Mouse (Mus musculus) layer of hippocampus, postnatal 14 days (tissue): ENCODE data around the gene Ror1. TPM values are rescaled to one million over a fixed set of nuclear protein-coding genes. Genes with fewer than 3 reads are reported as not detected.

Source experiments
- DNase-seq, 2 experiments: peaks; one replicate each; pipeline ENCODE4 v3.0.0; 2021 to 2022; ENCODE audit warnings: low spot score in 2 of 2, mixed read lengths in 1 of 2
- long read RNA-seq, 2 experiments: library from polyadenylated mRNA; stranded (forward); transcript quantifications; one replicate each; pipeline ENCODE4 v2.0.0; 2021
- total RNA-seq, 2 experiments: library from RNA; stranded (reverse); gene quantifications; 2 replicates each; pipeline ENCODE4 v1.2.3; 2021

The Ror1 gene
- 1 to 10 TPM; 2.6 to 2.9 TPM for total RNA-seq
- long read RNA-seq, experiment 1, partial matches to known transcripts, result 1 of 1 reads
- long read RNA-seq, experiment 1, other reads (novel, unspliced or antisense), result 0 of 1 reads
- long read RNA-seq, experiment 2, partial matches to known transcripts, result 2 of 2 reads
- long read RNA-seq, experiment 2, other reads (novel, unspliced or antisense), result 0 of 2 reads

DNA sequence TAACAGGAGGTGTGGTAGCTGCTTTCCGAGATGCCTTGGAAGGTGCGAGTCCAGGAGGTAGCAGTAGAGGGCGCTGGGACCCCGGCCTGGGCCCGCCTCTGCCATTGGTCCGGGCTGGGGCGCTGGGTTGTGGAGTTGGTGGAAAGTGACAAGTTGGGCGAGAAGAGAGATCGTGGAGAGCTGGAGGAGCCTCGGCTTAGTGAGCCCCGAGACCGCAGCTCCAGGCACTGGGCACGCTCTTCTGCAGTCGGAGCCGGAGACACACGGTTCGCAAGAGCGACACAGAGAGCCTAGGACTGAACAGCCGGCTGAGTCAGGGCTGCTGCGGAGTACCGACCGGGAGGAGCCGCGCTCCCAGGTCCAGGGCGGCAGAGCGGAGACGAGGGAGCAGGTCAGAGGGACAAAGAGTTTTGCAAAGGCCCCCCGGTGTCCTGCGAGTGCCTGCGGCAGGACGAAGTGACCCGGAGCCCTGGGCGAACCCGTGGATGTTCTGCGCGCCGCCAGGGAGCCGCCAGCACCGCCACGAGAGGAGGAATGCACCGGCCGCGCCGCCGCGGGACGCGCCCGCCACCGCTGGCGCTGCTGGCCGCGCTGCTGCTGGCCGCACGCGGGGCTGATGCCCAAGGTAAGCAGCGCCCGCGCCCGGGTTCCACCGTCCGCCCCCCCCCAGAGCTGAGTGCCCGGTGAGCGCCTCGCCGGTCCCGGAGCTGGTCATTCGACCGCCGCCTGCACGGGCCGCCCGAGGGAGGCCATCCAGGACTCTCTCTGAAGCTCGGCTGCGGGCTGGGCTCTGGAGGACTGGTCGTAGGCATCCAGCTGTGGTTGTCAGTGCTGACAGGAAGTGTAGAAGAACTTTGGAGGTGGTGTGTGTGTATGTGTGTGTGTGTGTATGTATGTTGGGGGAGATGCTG lies at the start of gene Ror1:
Gene Ror1, plus strand, starts transcription at position 107 of the 911 bp plus-strand sequence.
- peak; percentile 90 to 92 for DNase-seq

DNA sequence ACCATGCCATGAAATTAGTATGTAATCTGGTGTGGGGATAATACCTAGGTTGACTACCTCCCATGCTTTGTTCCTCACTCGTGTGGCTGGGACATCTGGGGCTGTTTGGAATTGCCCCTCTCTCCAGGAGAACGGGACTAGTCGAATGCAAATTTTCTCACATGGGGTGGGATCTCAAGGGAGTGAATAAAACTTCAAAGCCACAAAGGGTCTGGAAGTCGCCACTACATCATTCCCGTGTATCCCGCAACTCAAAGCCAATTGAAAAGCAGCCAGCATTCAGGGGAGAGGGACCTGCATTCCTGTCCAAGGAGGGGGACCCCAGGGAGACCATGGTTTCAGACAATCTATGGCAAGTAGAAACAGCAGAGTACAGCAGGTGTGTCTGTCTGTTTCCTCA lies 48.5 kb upstream of the Ror1 start:
- DNase-seq, result no peak

DNA sequence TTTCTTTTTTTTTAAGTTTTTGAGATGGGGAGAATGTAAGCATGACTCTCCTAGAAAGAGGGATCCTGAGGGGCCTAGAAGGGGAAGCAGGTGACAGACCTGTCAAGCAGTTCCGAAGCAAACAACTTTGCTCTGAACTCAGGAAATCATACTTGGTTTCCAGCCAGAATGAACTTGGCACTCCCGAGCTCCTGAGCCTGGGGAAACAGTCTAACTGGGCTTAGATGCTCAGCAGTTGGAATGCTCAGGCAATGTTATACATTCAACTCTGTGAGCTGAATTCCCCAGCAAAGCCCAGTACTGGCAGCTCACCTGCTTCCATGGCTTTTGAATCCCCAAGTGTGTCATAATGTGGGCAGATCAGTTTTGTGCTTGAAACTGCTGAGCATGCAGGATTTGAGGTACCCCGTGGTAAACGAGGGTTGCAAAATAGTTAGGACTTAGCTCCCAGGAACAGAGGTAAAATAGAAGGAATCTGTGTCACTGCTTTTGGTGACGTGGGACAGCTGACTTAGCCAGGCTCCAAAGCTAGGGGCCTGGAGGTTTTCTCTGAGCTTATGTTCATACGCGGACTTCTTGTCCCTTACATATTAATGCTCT lies 47.1 kb upstream of the Ror1 start:
- no peak for DNase-seq

DNA sequence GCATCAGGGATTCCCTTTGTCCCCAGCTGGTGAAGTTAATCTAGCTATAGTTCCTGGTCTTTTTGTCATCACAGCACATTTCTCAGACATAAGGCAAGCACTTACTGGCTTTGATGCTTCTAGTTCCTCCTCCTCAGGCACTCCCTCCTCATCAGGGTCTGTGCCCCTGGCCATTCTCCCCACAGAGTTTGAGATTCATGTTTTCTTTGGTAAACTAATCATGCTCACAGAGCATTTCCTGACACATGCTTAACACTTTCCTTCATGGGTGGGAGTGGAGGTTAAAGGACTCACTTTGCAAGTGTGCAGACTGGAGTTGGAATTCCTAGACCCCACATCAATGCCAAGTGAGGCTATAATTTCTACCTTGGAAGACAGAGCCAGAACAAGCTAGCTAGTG lies 43.8 kb upstream of the Ror1 start:
- no peak for DNase-seq

DNA sequence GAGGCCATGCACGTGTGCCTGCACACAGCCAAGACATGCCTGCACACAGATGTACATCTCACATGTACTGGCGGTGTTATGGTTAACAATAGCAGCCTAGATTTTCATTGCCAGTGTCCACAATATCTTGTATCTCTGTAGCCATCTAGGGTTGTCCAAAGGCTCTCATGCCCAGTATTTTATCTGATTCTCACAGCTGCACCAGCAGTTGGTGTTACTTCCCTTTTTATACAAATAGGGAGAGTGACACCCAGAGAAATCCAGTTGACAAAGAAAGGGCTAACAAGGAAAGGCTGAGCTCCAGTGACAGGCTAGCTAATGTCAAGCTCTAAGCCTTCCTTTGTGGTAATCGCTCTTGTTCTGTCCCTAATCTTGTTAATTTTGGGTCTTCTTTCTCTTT lies 43.3 kb upstream of the Ror1 start:
- DNase-seq, result no peak

DNA sequence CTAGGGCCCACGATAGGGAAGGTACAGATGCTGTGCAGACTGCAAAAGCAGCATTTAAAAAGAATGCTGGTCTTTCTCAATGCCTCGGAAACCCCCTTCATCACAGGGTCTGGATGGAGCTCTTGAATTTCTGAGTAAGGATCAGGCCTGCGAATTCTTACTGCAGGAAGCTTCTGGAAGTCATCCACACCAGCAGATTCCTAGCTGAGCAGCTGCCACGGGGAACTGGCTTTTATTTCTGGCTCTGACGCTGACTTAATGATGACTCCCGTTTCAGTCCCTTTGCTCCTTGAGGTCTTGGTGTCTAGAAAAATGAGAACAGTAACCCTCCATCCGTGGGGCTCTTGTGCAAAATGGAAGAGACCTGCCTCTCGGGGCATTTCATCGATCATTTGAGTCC lies 39.5 kb upstream of the Ror1 start:
- no peak for DNase-seq

DNA sequence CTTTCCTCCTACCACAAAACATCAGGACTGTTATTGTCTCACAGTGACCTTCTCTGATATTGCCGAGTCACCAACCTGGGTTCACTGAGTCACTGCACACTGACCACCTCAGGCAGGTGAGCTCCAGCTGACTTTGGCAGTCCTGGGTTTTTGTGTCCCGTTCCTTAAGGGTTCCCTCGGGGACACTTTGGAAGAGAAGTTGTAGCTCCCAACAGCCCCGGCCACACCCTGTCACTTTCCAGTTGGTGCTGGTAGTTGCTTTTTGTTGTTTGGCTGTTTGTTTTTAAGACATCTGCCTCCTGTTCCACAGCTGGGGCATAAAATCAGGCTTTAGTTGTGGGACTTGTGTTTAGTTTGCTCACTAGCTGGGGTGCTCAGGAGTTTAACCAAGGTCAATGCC lies 39.1 kb upstream of the Ror1 start:
- DNase-seq, result no peak

DNA sequence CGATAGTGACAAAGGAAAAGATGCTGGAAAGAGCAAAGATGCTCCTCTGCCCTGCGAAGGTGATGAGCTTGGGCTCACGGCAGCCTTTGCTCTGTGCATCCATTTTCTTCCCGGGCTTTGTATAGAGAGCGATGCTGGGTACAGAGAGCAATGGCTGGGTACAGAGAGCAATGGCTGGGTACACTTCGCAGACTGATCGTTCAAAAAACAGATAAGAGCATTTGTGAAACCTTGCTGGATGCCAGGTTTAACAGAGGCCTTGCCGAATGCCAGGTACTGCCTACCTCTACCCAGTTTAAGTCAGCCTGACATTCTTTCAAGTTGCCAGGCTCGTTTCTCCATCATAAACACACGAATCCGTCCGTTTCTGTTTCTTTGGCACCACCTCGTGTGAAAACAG lies 38.2 kb upstream of the Ror1 start:
- DNase-seq, result no peak

DNA sequence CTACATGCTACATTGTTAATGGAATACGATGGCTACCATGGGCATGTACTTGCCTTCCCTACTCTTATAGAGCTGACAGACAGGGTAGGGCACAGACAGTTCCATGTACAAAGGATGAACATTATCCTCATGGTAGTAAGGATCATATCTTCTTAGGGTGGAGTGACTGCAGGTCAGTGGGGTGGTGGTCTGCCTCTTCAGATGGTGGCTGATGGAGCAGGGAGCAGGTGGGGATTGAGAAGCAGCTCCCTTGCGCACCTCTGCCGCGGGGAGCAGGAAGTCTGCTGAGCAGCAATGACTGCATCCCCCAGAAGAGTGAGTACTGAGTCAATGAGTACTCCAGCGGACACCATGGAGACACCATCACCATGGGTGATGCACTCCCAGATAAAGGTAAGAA lies 37.0 kb upstream of the Ror1 start:
- no peak for DNase-seq

DNA sequence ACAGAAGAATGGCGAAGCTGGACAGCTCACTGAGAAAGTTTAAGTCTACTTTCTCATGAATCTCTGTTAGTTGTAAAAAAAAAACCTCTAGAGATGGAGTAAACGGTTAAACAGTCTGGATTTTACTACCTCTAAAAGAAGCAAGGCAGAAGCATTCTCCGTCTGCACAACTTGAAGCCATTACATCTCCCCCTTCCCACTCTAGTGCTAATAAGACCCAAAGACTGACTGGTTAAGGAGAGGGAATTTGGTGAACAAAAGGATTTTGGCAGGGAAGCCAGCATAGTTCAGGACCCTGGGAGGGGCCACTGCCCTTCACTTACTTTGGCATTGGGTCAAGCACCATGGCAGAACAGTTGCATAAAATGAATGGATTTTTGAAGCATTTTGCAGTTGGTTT lies 35.8 kb upstream of the Ror1 start:
- peak in 1 of 2 experiments; percentile 15 for DNase-seq

DNA sequence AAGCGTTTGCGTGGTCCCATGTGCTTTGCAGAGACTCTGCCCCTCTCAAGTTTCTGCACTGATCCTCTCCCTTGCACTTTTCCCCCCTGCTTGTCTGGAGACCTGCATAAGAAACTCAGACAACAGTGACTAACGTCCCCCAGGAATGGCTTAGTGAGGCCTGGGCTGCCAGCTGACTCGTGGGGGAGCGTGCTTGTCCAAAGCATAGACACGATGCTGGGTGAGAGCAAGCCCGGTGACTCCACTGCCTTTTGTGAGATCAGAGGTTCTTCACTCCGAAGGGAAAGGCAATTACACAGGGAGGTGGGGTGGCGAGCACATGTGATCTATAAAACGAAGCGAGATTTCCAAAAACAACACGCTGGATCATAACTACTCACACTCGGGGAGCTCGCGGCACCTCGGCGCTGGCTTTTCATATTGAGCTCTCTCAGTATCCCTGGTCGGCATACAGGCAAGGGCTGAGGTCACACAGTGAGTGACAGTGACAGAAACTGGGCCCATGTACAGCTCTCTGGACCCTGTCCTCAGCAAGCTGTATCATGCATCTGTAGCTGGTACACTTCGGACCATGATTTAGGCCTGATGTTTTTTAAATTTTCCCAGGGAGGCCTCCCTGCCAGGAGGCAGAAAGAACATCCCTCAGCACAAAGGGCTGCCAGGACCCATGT lies 34.1 kb upstream of the Ror1 start:
- no peak for DNase-seq

DNA sequence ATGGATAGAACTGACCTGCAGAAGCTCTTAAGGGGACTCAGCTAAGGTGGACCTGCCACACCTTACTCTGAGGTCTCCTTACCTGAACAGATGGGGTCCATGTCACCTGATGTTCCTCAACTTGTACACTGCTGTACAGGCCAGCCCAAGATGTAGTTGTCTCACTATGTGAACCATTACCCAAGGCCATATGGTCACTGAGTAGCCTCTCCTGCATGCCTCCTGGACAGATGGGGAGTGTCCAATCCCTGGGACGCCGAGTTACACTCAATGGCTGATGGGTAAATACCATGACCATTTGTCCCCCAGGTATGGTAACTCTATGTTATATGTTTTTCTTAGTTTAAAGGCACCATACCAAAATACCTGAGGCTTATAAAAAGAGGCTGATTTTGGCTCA lies 29.9 kb upstream of the Ror1 start:
- DNase-seq, result no peak

DNA sequence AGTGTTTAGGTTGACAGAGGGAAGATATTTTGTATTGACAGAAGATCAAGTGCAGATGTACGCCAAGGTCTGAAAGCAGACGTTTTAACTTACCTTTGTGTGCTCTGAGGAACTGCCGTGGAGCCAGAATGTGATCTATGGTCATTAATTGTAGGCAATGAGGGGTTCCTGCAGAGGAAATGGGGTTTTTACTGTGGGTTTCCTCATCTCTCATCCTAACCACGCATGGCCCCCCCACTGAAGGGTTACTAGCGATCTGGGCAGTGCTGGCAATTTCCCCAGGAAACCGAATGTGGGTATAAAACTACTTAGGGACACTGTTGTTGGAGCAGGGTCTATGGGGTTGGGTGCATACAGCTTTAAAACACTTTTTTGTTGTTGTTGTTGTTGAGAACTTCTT lies 25.5 kb upstream of the Ror1 start:
- DNase-seq, result no peak

DNA sequence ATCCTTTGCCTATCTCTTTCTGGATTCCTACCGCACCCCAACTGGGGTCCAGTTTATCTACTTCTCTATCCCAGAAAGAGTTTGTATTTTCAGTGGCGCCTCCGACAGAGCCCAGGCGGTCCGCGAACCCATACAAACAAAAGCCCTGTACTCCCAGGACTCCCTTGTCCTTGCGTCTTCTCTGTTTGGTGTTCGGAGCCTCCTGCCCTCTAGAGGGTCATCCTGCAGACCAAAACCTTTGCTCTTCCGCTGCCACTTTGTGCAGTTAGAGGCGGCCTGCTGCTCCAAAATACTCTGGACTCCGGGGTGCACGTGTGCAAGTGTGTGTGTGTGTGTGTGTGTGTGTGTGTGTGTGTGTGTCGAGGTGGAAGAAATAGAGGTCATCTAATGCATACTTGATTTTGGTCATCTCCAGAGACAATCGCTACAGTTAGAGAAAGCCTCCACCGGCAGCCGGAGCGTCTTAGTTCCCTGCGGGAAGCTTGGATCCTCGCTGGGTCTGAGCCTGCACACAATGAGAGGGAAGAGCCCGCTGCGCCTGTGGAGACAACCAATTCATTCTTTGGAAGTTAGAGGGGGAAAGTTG lies 1.1 kb downstream of the Ror1 start:
- DNase-seq, result no peak

DNA sequence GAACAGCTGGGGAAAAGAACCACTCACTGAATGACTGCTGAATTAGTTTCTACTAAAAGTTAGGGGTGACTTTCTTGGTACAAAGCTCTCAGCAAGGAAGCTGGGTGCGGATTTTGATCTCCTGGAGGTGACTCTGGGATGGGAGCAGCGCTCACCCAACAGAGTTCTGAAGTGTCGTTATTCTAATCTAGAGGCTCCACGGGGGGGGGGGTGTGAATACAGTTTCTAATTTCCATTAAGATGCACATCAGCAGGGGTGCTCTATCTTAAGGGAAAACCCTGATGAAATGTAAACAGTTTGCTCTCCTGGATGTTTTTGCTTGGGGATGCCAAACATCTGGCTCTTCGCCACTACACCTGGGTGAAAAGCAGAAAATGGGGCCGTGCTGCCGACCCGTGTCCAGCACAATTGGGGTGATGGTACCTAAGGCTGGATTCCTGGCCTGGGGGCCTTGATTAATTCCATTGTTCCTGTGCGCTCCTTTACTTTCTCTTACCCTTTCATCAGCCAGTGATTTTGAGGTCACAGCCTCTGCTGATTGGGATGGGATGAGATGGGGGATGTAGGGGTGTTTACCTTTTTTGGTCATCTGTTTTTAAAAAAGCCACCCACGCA lies 1.9 kb downstream of the Ror1 start:
- DNase-seq, result no peak

DNA sequence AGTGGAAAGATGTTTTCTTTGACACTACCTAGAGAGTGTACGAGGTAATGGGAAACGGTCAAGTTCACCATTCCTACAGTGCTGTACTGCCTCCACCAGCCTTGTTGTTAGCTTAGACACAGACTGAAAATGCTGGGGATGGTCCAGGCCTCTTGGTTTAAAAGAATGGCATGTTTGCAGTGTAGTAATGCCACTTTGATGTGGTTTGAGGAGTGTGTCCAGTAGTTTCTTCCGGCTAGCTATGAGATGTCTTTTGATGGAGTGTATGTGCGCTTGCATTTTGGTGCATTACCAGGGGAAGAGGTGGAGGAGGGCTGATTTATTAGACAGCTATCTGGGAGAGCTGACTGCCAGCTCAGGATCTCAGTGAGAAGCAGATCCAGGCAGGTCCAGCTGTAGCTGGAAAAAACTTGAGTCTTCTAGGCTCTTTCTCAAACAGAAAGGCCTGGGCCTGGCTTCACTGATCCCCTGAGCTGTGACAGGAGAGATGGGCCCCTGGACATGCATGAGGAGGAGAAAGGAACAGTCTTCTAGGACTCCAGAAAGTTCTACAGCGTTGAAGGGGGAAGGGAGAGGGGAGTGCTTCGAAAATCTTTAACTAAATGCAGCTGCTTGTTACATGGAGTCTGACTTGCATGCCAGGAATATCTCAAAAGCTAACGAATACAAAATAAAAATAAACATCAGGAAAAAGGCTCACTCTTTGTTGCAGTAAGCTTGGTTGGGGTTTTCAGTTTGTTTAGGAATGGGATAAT lies 5.7 kb downstream of the Ror1 start:
- no peak for DNase-seq

DNA sequence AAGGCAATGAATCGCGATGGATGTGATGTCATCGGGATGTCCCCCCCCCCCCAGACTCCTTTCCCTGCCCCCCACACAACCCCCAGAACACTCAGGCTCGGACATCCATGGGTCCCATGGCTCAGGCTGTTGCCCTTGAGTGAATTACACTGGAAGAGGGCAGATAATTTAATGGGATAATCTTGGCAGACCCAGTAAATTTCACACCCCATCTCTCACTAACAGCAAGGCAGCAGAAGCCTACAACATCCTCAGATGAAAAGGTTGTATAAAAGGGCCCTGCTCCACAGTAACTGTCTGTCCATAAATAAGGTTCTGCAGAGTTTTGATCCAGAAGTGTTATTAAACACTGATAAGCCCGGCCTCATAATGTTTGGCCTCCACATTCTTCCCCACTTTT lies 6.3 kb downstream of the Ror1 start:
- no peak for DNase-seq

DNA sequence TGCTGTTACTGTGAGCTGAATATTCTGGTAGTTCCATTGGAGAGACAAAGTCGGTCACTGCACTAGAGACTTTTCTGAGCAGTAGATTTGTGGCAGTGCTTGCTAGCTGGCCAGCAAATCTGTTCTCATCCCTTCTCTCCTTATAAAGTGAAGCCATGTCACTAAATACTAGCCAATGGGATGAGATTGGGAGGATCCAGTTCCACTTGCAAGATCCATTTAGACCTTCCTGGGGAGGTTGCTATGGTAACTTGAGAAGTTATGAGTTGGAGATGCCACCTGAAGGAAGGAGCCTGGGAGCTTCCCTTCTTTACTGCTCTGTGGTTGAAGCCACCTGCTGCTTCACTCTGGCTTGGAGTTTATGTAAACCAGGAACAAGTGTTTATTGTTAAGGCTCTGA lies 8.7 kb downstream of the Ror1 start:
- no peak for DNase-seq

DNA sequence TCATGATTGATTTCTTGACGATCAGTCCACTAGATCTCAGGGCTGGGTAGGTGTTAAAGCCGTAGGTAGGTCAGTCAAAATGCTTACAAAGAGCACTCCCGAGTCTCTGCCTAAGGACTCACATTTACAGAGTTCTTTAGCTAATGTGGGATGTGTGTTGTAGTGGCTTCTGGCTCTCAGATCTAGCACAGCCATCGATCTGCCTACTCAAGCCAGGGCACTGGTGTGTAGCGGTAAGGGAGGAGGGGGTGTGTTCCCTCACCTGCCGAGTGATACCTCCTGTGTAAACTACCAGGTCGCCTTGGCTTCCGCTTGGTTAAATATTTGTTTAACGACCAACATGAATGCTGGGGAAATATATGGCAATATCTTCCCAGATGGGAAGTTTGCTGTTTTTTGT lies 12.0 kb downstream of the Ror1 start:
- no peak for DNase-seq

DNA sequence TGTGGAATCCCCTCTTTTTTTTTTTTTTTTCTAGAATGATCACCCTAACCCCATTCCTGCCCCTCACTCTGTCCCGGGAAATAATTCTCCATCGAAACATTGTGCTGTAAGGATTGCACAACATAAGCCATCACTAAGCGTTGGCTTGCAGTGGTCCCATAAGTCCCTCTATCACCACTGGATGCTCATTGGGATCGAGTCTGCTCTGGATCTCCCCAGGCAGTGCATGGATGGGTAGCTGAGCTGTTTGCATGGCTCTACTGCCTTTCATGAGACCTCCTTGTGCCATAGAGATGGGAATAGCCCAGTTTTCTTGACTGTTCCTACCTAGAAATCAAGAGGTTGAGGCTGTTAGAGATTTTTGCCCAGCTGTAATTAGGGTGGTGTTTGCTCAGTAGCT lies 13.0 kb downstream of the Ror1 start:
- no peak for DNase-seq
